Mouse (Mus musculus) embryonic fibroblast, embryonic 13.5 days (primary cell): Measurements from ENCODE around the gene Cgrrf1. TPM values are rescaled to one million over a fixed set of nuclear protein-coding genes. Genes with fewer than 3 reads are reported as not detected.

Experiments used
- H3K27ac ChIP-seq: 2 replicates; pipeline ENCODE4 v1.5.1; 2012; ENCODE audit warnings: low read length, control low read depth, inconsistent platforms; ENCODE audit not compliant: insufficient read depth
- H3K4me1 ChIP-seq: 2 replicates; pipeline ENCODE4 v1.6.1; 2011; ENCODE audit warnings: low read length; ENCODE audit not compliant: control insufficient read depth, insufficient read depth
- H3K4me3 ChIP-seq: 2 replicates; pipeline ENCODE4 v1.5.1; 2011; ENCODE audit warnings: mild to moderate bottlenecking, control low read depth, low read length; ENCODE audit not compliant: insufficient read depth
- CTCF ChIP-seq: IDR thresholded peaks from 2 replicates; pipeline ENCODE4 v1.5.1; 2011; ENCODE audit warnings: mild to moderate bottlenecking, control low read depth, low read length, moderate library complexity, borderline replicate concordance; ENCODE audit not compliant: insufficient read depth
- POLR2A ChIP-seq: IDR thresholded peaks from 2 replicates; pipeline ENCODE4 v1.6.1; 2011; ENCODE audit warnings: low read depth, mild to moderate bottlenecking, control low read depth, low read length, moderate library complexity
- polyA plus RNA-seq: library from polyadenylated mRNA; stranded (reverse); fragments of >200 nt; gene quantifications from 2 replicates; pipeline ENCODE4 v1.2.4, GENCODE M21; 2011; ENCODE audit warnings: low read depth; ENCODE audit not compliant: missing spikeins, insufficient read length

Gene Cgrrf1
- polyA plus RNA-seq, 1 experiment: 29.6 TPM

DNA sequence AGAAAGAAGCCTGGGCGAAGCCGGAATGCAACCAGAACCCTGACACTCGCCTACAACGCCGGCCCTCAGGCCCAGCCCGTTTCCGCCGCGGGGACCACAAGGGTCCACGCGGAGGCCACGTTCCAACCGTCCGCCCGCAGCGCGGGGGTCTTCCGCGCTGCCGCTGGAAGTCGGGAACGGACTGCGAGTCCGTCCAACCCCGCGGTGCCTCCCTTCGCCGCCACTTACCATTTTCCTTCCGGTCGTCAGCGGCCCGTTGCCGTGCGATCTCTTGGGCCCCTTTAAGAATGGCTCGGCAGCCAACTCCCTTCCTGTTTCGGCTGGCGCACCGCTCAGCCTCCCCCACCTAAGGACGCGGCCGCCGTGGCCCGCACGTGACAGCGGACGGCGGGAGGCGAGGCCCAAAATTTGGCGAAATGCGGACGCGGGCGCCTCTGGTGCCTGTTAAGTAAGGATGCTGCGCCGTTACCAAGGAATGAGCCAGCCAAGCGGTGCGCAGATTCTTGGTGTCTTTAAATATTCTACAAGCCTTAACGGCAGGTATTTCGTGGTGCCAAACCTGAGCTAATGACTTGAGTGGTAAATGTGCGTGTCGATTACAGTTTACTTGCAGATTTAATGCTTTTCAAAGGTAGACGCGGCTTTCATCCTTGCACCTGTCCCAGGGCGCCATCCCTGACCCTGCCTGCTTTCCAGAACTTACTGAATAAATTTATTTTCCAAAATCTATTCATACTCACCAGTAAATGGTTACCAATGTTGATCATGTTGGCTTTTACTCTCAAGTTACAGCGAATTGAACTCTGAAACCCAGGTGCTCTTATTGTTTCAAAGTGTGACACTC, 9.8 kb upstream of the Cgrrf1 start, which contains the start of gene Gmfb:
Gmfb (minus strand) TSS at position 370 of the 844 bp plus-strand sequence.
- Histone ChIP-seq H3K4me3 (peak within 1 kb of the TSS; percentile 95), H3K27ac (peak within 1 kb of the TSS; percentile 85), H3K4me1 (peaks cover 4% of the 10 kb centered on the region)
- TF ChIP-seq POLR2A (peak; percentile 84), CTCF (no peak)

DNA sequence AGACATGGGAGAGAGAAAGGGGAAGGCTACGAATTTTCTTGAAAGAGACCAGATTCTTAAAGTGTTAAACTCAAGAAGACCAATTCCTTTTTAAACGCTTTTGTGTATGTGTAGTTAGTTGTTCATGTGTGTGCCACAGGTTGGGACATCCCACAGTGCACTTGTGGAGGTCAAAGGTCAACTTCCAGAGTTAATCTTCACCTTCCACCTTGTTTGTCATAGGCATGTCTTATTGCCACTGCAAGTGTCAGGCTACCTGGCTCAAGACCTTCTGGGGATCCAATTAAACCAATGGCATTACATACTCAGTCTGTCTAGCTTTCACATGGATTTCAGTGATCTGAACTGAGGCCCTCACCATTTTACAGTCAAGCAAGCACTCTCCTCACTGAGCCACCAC, 7.9 kb upstream of the Cgrrf1 start:
- H3K4me3 ChIP-seq: no peak overlapping the region
- H3K4me1 ChIP-seq: peaks cover 4% of the 10 kb centered on the region
- TF ChIP-seq CTCF (no peak), POLR2A (no peak)
- H3K27ac ChIP-seq: no peak overlapping the region

DNA sequence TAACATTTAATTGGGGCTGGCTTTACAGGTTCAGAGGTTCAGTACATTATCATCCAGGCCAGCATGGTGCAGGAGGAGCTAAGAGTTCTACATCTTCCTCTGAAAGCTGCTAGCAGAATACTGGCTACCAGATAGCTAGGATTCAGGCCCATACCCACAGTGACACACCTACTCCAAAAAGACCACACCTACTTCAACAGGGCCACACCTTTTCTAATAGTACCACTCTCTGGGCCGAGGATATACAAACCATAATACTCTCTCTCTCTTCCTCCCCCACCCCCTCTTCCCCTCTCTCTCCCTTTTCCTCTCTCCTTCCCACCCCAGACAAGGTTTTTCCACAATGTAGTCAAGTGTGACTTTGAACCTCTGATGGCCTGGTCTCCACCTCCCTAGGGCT, 4.5 kb upstream of the Cgrrf1 start:
- no peak overlapping the region for H3K4me3 ChIP-seq
- no peak overlapping the region for H3K27ac ChIP-seq
- no peaks in the 10 kb centered on the region for H3K4me1 ChIP-seq
- no peak for TF ChIP-seq POLR2A

DNA sequence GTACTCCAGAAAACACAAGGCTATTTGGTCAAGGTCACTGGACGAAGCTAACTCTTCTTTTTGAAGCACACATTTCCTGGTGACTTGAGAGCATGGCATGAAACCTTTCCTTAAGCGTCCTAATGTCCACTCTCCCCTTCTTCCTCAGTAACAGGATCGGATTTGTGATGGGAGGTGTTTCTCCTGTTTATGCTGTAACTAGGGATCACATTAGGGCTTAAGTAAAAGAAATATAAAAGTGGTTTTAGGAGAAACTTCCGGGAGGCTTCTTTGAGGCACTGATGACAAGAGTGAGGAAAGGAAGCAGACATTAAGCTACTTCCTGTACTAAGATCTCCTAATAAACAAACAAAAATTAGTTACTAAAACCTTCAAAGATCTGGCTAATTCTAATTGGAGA, 630 bp upstream of the Cgrrf1 start:
- Histone ChIP-seq H3K4me1 (no peaks in the 10 kb centered on the region; the same call in 1 of the 2 replicates), H3K27ac (peak overlapping the region; percentile 15; the same call in 1 of the 2 replicates), H3K4me3 (peak overlapping the region; percentile 78)
- TF ChIP-seq POLR2A (no peak), CTCF (no peak)

DNA sequence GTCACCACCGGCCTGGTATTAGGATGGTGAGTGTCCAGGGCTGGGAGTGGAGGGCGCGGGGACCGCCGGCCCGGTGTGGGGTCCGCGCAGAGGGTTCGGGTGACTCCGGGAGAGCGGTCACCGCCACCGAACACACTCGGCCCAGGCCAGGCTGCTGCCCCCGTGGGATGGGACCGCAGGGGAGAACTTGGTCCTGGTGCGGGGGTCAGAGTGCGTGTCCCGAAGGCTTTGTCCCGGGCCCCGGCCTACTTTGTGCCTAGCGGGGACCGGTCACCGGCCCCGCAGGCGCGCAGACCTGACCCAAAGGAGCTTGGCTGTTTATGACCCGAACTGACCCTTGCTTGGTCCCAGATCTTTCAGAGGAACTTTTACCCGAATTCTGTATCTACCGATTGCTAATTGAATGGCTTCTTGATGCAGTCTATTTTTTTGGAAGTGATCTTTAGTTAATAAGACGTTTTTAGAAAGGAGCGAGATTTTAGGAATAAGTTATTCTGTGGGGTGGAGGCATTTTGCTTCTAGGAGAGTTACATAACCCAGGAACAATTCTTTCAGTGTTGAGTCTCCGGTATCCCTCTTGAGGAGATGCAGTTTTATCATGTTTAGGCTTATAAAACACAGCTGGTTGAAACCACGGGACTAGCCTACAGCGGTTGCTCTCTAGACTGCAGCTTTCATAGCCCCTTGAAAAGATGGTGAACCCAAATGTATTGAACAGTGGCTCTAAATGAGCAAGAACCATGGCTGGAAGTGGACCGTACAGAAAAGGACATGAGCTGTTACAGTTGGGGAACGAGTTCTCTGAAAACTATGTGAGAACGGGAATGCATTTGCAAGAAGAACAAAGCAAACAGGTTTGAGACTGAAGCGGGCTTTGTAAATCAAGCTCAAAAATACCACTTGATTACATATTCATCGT, 688 bp downstream of the Cgrrf1 start:
- H3K27ac ChIP-seq: peak overlapping the region; percentile 2; the same call in 1 of the 2 replicates
- no peak for TF ChIP-seq CTCF
- no peak for TF ChIP-seq POLR2A
- H3K4me3 ChIP-seq: peak overlapping the region; percentile 79
- no peaks in the 10 kb centered on the region; the same call in 1 of the 2 replicates for H3K4me1 ChIP-seq

DNA sequence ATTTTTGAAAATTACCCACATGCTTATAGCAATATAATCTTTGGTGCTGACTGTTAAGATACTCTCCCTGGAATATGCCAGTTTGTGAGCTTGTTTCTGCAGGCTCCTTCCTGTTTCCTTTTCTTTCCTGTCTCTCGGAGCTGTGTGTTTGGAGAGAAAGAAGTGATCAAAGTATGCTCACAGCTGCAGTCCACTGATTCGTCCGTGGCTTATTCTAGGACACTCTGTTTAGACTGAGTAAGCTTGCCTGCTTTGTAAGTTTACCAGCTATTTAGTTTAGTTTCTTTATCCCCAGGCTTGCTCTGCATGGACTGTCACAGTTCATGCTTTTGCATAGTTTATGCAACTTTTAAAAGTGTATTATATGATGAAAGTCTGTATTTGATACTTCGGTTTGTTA, 7.4 kb downstream of the Cgrrf1 start:
- no peak overlapping the region for H3K27ac ChIP-seq
- no peak overlapping the region for H3K4me3 ChIP-seq
- TF ChIP-seq POLR2A: no peak
- TF ChIP-seq CTCF: no peak
- H3K4me1 ChIP-seq: no peaks in the 10 kb centered on the region

DNA sequence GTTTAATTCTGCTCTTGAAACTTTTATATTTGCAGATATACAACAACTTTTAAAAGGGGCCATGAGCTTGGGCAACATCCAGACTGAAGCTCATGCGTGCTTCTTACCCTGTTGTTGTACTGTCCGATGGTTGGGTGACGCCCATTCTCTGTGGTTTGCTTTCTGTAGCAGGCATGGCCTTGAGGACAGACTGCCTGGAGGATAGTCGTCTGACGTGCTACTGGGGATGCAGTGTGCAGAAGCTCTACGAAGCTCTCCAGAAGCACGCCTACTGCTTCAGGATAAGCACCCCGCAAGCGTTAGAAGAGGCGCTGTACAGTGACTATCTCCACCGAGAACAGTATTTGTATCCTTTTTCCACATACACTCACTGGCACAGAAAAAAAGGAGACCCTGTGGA, 13.8 kb downstream of the Cgrrf1 start:
- TF ChIP-seq CTCF (no peak), POLR2A (no peak)
- Histone ChIP-seq H3K4me3 (no peak overlapping the region), H3K27ac (no peak overlapping the region), H3K4me1 (no peaks in the 10 kb centered on the region)

DNA sequence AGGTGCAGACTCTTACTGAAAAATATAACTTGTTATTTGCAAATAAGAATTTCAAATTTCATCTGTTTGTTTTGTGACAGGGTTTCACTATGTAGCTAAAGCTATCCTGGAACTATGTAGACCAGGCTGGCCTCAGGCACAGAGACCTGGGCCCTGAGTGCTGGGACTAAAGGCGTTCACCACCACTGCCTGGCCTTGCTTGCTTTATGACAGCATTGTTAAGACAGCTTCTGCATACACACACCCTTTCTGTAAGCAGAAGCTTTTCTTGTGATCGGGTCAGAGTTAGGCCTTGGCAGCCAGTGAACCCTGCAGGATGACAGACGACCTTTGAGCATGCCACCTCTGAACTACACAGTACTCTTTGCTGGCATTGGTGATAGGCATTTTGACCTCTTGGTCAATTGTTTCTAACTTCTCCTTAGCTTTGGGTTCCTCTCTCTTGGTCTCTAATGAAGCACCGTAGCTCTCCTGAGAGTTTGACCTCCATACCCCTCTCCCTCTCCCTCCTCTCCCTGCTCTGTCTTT, 16.2 kb downstream of the Cgrrf1 start:
- no peak for TF ChIP-seq POLR2A
- H3K4me1 ChIP-seq: no peaks in the 10 kb centered on the region
- no peak overlapping the region for H3K4me3 ChIP-seq
- no peak overlapping the region for H3K27ac ChIP-seq

DNA sequence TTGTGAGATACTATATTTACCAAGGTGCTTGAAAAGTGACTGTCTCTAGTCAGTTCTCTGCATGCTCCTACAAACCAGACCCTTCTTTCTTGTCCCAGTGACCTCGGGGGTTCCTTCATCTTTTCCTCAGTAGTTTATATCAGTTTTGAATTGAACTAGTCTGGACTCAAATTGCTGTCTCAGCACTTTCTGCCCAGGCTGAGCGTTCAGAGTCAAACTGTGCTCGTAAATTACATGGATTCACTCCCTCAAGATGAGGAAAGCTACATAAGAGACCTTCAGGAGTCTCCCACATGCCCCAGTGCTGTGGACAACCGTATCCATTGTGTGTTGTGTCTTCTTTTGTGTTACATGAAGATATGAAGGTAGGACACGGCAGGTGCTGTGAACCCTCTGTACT, 16.8 kb downstream of the Cgrrf1 start:
- Histone ChIP-seq H3K4me3 (no peak overlapping the region), H3K27ac (no peak overlapping the region), H3K4me1 (no peaks in the 10 kb centered on the region)
- TF ChIP-seq CTCF: no peak
- TF ChIP-seq POLR2A: no peak
